ENCODE assay signal across 19 mouse cellular contexts in the genomic region with DNA sequence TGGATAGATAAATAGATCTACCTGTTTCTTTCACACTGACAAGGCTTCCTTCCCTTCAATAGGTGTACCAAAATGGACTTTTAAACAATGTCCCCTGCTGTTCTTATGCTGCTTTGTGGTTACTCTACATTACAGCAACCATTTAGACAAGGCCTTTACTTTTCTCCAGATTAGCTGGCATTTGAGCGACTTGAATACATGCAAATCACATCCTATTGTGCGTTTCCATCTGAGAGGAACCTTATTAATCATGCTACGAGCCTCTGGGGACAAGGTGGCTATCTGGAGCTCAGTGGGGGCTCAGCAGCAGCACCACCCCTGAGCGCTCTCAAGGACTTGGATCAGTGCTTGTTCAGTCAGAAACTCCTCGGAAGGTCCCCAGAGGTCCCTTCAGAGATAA.
"Had no signal": no experiment of that assay in that cellular context is flagged by ENCODE, and none has a peak within 500 bp of the region (broad histone marks: within the 10 kb centered on the region; RNA-seq: fewer than 3 reads in every experiment).

No protein-coding gene starts in this region.

- H3K4me2 ChIP-seq: limb, embryonic 13.5 days; lung, embryonic 14.5 days; midbrain, embryonic 13.5 days; stomach, embryonic 15.5 days had no signal

- H3K27me3 ChIP-seq: midbrain, embryonic 13.5 days; stomach, embryonic 15.5 days had no signal

- H3K9ac ChIP-seq: limb, embryonic 13.5 days; liver, embryonic 14.5 days; liver, postnatal 0 days; lung, embryonic 14.5 days; midbrain, embryonic 13.5 days; stomach, embryonic 15.5 days had no signal

- H3K27ac ChIP-seq: kidney, postnatal 0 days; layer of hippocampus, adult 2 months; limb, embryonic 10.5 days; limb, embryonic 13.5 days; liver, embryonic 14.5 days; macrophage; midbrain, embryonic 13.5 days; stomach, embryonic 15.5 days had no signal

- H3K4me3 ChIP-seq: layer of hippocampus, adult 2 months; limb, embryonic 10.5 days; limb, embryonic 13.5 days; midbrain, embryonic 13.5 days; stomach, embryonic 15.5 days had no signal

- H3K9me3 ChIP-seq: limb, embryonic 10.5 days; limb, embryonic 13.5 days; midbrain, embryonic 13.5 days; stomach, embryonic 15.5 days had no signal

- H3K36me3 ChIP-seq: limb, embryonic 10.5 days; limb, embryonic 13.5 days; midbrain, embryonic 13.5 days; stomach, embryonic 15.5 days had no signal

- DNase-seq: kidney, adult 2 months; kidney, postnatal 25 days; layer of hippocampus, adult 9-11 months; liver; liver, postnatal 0 days; lung, embryonic 14.5 days; retina, postnatal 1 day; right cerebral cortex, postnatal 25 days; spleen, adult 18-20 months; thymus, postnatal 25 days had no signal

- ATAC-seq: liver, postnatal 0 days; lung, postnatal 0 days; midbrain, embryonic 13.5 days had no signal
